Mouse (Mus musculus) liver, adult 2 months (tissue): ENCODE data around the gene Parp2. TPM values are rescaled to one million over a fixed set of nuclear protein-coding genes. Genes with fewer than 3 reads are reported as not detected.
A peak's percentile ranks its signal among the peaks of the same experiment; 100 is the strongest.
"Not testable (repeated sequence)": the region's sequence is repeated elsewhere in the genome, so short reads cannot be mapped to it uniquely, and the experiment has no call there.

ENCODE experiments used
- DNase-seq: peaks from one replicate; pipeline ENCODE4 v3.0.0-alpha.2; 2011; ENCODE audit warnings: low read depth, low spot score; ENCODE audit errors: extremely low read depth
- H3K27ac ChIP-seq: fragments of 200-500 bp; replicated peaks from 2 replicates; pipeline ENCODE4 v1.5.1; 2012; ENCODE audit warnings: low read depth, mild to moderate bottlenecking, control low read depth, inconsistent platforms, low read length; ENCODE audit not compliant: insufficient read depth
- H3K27me3 ChIP-seq: fragments of 200-500 bp; 2 replicates; pipeline ENCODE4 v1.6.1; 2012; ENCODE audit warnings: mild to moderate bottlenecking, moderate library complexity, low read length, inconsistent platforms; ENCODE audit not compliant: control insufficient read depth, insufficient read depth
- H3K36me3 ChIP-seq: fragments of 200-500 bp; 2 replicates; pipeline ENCODE4 v1.6.1; 2012; ENCODE audit warnings: low read length, inconsistent platforms; ENCODE audit not compliant: control insufficient read depth, insufficient read depth
- H3K4me1 ChIP-seq: fragments of 200-500 bp; 2 replicates; pipeline ENCODE4 v1.6.1; 2011; ENCODE audit warnings: low read length; ENCODE audit not compliant: control insufficient read depth, insufficient read depth
- H3K4me3 ChIP-seq: fragments of 200-500 bp; 2 replicates; pipeline ENCODE4 v1.5.1; 2011; ENCODE audit warnings: low read depth, mild to moderate bottlenecking, control low read depth, low read length, moderate library complexity; ENCODE audit not compliant: insufficient read depth
- H3K79me2 ChIP-seq: fragments of 200-500 bp; 2 replicates; pipeline ENCODE4 v1.6.1; 2012; ENCODE audit warnings: inconsistent platforms, mild to moderate bottlenecking, low read length, moderate library complexity; ENCODE audit not compliant: control insufficient read depth, insufficient read depth
- H3K9ac ChIP-seq: fragments of 200-500 bp; 2 replicates; pipeline ENCODE4 v1.6.1; 2012; ENCODE audit warnings: low read depth, mild to moderate bottlenecking, control low read depth, inconsistent platforms, low read length
- CTCF ChIP-seq: fragments of 200-500 bp; IDR thresholded peaks from 2 replicates; pipeline ENCODE4 v1.5.1; 2011; ENCODE audit warnings: low read depth, low read length, control low read depth
- POLR2A ChIP-seq: fragments of 200-500 bp; IDR thresholded peaks from 2 replicates; pipeline ENCODE4 v1.6.1; 2011; ENCODE audit warnings: low read length, control low read depth; ENCODE audit not compliant: insufficient read depth; ENCODE audit errors: extremely low read depth
- WGBS: fragments of 180-500 bp; shearing (Covaris S2); methylation state at CpG from one replicate; pipeline ENCODE4 v1.1.7; 2018; 5-methylcytosine and 5-hydroxymethylcytosine counted together
- polyA plus RNA-seq: library from polyadenylated mRNA; depleted of rRNA; stranded (reverse); fragments of >200 nt; gene quantifications from 2 replicates; pipeline ENCODE4 v1.2.3, GENCODE M21; 2012
- total RNA-seq: library from RNA; depleted of rRNA; stranded (reverse); fragments of >200 nt; gene quantifications from 2 replicates; pipeline ENCODE4 v1.2.3, GENCODE M21; 2014

Parp2 gene
- total and polyA plus RNA-seq, 2 experiments: 6.2 to 11.0 TPM

GRCm38 (mm10) chr14:50834435-50834834 is 26.8 kb downstream of the Parp2 start:
- Histone ChIP-seq H3K4me3 (no peak overlapping the region), H3K9ac (no peak overlapping the region), H3K27ac (peak overlapping the region; percentile 7; the same call in 1 of the 2 replicates), H3K36me3 (peaks cover 27% of the 10 kb centered on the region), H3K79me2 (no peaks in the 10 kb centered on the region), H3K27me3 (no peaks in the 10 kb centered on the region), H3K4me1 (no peaks in the 10 kb centered on the region)
- TF ChIP-seq POLR2A: no peak
- no peak for TF ChIP-seq CTCF
- peak; percentile 23 for DNase-seq
- WGBS: 63% methylated on average over 2 of the region's 2 CpGs

DNA sequence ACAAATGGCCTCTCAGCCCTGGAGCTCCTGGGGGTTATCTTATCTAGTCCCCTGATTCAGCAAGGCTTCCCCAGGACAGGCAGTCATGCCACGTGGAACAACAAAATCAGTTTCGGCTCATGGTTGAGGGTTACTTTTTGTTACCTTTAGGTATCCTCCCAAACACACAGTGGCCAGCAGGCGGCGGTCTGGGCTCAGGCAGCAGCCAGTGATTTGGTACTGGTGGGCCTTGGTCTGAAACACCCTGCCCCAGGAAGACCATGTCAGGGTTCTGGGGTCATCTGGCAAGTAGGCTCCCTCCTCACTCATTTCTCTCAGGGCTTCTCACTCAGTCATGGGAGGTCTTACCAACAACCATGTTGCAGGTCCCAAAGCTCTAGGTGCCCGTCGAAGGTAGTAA is 29.6 kb downstream of the Parp2 start:
- Histone ChIP-seq H3K4me1 (no peaks in the 10 kb centered on the region), H3K9ac (no peak overlapping the region), H3K27me3 (no peaks in the 10 kb centered on the region), H3K4me3 (no peak overlapping the region), H3K27ac (no peak overlapping the region), H3K36me3 (peaks cover 19% of the 10 kb centered on the region), H3K79me2 (no peaks in the 10 kb centered on the region)
- TF ChIP-seq CTCF (peak; percentile 35), POLR2A (no peak)
- WGBS: 79% methylated on average over 6 of the region's 6 CpGs
- DNase-seq: no peak

DNA sequence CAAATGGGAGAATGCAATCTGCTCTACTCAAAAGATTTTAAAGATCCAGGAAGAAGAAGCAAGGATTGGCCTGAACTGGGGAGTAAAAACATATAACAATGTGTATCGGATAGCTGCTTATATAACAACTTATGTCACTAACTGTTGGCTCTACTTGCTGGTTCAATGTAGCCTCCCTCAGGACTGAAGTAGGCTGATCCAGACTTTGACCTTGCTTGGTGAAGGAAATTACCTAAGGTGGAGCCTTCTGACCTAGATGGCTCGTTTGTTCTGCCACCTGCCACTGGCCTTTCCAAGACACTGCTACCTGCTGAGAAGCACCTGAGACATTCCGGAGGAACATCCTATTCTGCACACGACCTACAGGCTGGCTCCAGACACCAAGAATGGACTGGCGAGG is 48.1 kb downstream of the Parp2 start:
- Histone ChIP-seq H3K36me3 (peaks cover 37% of the 10 kb centered on the region), H3K4me1 (no peaks in the 10 kb centered on the region), H3K27me3 (no peaks in the 10 kb centered on the region), H3K4me3 (no peak overlapping the region), H3K79me2 (no peaks in the 10 kb centered on the region), H3K27ac (no peak overlapping the region), H3K9ac (no peak overlapping the region)
- no peak for DNase-seq
- 89% methylated on average over 5 of the region's 5 CpGs for WGBS
- TF ChIP-seq CTCF (no peak), POLR2A (no peak)

GRCm38 (mm10) chr14:50862641-50863040 is 55.0 kb downstream of the Parp2 start:
- H3K36me3 ChIP-seq: peaks cover 41% of the 10 kb centered on the region
- H3K27ac ChIP-seq: no peak overlapping the region
- H3K79me2 ChIP-seq: no peaks in the 10 kb centered on the region
- 85% methylated on average over 10 of the region's 10 CpGs for WGBS
- H3K27me3 ChIP-seq: no peaks in the 10 kb centered on the region
- no peak overlapping the region for H3K4me3 ChIP-seq
- TF ChIP-seq POLR2A (no peak), CTCF (no peak)
- no peak for DNase-seq
- H3K4me1 ChIP-seq: no peaks in the 10 kb centered on the region
- no peak overlapping the region for H3K9ac ChIP-seq

- not testable (repeated sequence) for H3K27ac ChIP-seq, H3K4me1 ChIP-seq, H3K79me2 ChIP-seq, H3K9ac ChIP-seq, H3K4me3 ChIP-seq, H3K27me3 ChIP-seq, DNase-seq
- peaks cover 40% of the 10 kb centered on the region for H3K36me3 ChIP-seq
These were observed 57.4 kb downstream of the Parp2 start for GRCm38 (mm10) chr14:50865005-50865404.

DNA sequence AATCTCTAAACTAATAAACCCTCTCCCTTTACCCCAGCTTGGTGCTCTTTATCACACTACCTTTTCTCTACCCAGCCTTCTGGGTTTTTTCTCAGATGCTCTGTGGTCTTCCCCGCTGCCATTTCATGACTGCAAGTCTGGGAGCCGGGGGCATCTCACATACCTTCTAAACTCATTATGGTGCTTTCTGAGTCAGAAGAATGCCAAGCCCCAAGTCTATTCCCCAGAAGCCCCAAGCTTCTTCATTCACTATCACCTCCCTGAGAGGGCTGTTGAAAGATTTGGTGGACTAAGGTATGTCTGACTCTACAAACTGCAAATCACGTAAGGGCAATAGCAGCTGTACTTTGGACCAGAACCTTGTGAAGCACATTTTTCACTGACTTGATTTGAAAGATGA is 59.3 kb downstream of the Parp2 start:
- Histone ChIP-seq H3K79me2 (no peaks in the 10 kb centered on the region), H3K9ac (no peak overlapping the region), H3K4me1 (peaks cover 2% of the 10 kb centered on the region), H3K27me3 (no peaks in the 10 kb centered on the region), H3K27ac (no peak overlapping the region), H3K4me3 (no peak overlapping the region), H3K36me3 (peaks cover 25% of the 10 kb centered on the region)
- no peak for DNase-seq
- TF ChIP-seq POLR2A: no peak
- TF ChIP-seq CTCF: no peak
- 94% methylated on average over 3 of the region's 3 CpGs for WGBS
